Mouse (Mus musculus): ENCODE results near the gene Rfx2. TPM values are rescaled to one million over a fixed set of nuclear protein-coding genes. Genes with fewer than 3 reads are reported as not detected.

Gene Rfx2
- polyA plus RNA-seq, 1 experiment from 2014 or later, result 5.0 TPM

DNA sequence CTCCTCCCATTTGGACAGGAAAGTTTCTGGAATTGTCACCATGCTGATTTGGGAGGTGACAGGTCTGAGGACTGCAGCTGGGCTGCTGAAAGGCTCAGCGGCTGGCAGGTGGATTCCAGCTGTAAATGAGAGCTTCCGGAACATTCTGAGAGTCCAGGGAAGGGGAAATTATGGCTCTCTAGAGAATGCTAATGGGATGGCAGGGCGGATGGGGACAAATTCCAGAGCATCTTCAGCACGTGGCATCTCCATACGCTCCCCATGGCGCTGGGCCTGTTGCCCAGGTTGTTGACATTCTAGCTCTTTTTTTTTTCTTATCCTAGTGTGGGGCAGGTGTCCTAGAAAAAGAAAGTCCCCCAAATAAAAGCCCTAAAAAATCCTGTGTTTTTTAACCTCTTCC is 101.7 kb downstream of the Rfx2 start:
- Histone ChIP-seq H3K4me2 (ENCODE audit: low read length) (no peak overlapping the region), H3K27ac (replicated peaks in 1 of 2; ENCODE audit: control insufficient read depth in 1 of 2, insufficient read depth in 1 of 2, low read depth in 2 of 2, low read length in 2 of 2) (peak overlapping the region in 1 of 2 experiments; percentile 65; a peak in 2 of 4 replicates), H3K9ac (ENCODE audit: low read length) (no peak overlapping the region), H3K27me3 (ENCODE audit: control insufficient read depth, insufficient read depth, low read length) (peaks cover 3% of the 10 kb centered on the region), H3K9me3 (ENCODE audit: control insufficient read depth, low read length) (0 out of 2 replicates have a peak, but pooled peaks cover 3% of the 10 kb centered on the region), H3K36me3 (ENCODE audit: control insufficient read depth, insufficient read depth, low read length) (peaks cover 4% of the 10 kb centered on the region; the same call in 1 of the 2 replicates), H3K4me3 (ENCODE audit: control insufficient read depth in 1 of 2, insufficient read depth in 1 of 2, low read depth in 1 of 2, low read length in 2 of 2) (no peak overlapping the region), H3K4me1 (ENCODE audit: control insufficient read depth in 2 of 2, insufficient read depth in 2 of 2, low read length in 2 of 2) (peaks cover 25 to 31% of the 10 kb centered on the region in 2 experiments)
- WGBS, result 43% methylated on average over 6 of the region's 6 CpGs
- ATAC-seq (ENCODE audit: insufficient number of reproducible peaks, insufficient read depth, low FRiP score, low read depth), result no peak

DNA sequence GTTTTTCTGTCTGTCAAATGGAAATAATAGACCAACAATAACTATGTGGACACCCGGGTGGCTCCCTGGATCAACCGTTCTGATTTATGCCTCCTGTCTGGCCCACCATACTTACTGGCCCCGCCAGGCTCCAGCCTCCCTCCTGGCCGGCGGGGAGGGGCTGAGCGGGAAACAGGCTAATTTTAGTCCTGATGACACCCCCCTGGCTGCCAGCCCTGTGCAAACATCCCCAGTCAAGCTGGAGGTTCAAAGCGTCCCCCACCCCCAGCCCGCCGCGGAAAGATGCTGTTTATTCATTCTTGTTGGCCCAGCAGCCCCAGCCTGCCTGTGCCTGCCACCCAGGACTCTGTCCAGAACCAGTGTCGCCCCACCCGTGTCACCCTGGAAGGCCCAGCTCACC is 102.7 kb downstream of the Rfx2 start:
- H3K4me1 ChIP-seq (ENCODE audit: control insufficient read depth in 2 of 2, insufficient read depth in 2 of 2, low read length in 2 of 2), result peaks cover 25 to 35% of the 10 kb centered on the region in 2 experiments
- H3K36me3 ChIP-seq (ENCODE audit: control insufficient read depth, insufficient read depth, low read length), result peaks cover 14% of the 10 kb centered on the region
- peak overlapping the region; percentile 44; the same call in 1 of the 2 replicates for H3K9ac ChIP-seq (ENCODE audit: low read length)
- peaks cover 2% of the 10 kb centered on the region for H3K27me3 ChIP-seq (ENCODE audit: control insufficient read depth, insufficient read depth, low read length)
- 10% methylated on average over 12 of the region's 12 CpGs for WGBS
- peak overlapping the region in 1 of 2 experiments; percentile 6; a peak in 1 of 4 replicates for H3K4me3 ChIP-seq (ENCODE audit: control insufficient read depth in 1 of 2, insufficient read depth in 1 of 2, low read depth in 1 of 2, low read length in 2 of 2)
- peak overlapping the region; percentile 65 to 71 for H3K27ac ChIP-seq (replicated peaks in 1 of 2; ENCODE audit: control insufficient read depth in 1 of 2, insufficient read depth in 1 of 2, low read depth in 2 of 2, low read length in 2 of 2)
- peak overlapping the region; percentile 34 for H3K4me2 ChIP-seq (ENCODE audit: low read length)
- peak; percentile 64 for ATAC-seq (ENCODE audit: insufficient number of reproducible peaks, insufficient read depth, low FRiP score, low read depth)
- H3K9me3 ChIP-seq (ENCODE audit: control insufficient read depth, low read length), result 0 out of 2 replicates have a peak, but pooled peaks cover 3% of the 10 kb centered on the region

DNA sequence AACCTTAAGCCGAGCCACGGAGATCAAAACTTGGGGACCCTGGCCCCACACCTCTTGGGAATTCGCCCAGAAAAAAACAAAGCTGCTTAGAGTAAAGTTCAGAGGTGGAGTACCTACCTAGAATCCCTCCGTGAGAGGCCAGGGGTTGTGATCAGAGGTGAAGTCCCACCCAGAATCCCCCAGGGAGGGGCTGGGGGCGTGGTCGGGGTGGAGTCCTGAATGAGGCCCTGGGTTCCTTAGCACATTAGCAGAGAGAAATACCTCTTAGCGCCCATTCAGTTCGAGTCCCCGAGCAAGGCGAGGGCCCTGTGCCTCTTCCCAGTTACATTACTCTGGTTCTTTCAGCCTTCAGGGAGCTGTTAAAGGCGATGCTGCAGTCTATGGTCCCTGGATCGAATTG is 103.2 kb downstream of the Rfx2 start:
- peak; percentile 29; the same call in 1 of the 2 replicates for ATAC-seq (ENCODE audit: insufficient number of reproducible peaks, insufficient read depth, low FRiP score, low read depth)
- peak overlapping the region in 1 of 2 experiments; percentile 6; a peak in 1 of 4 replicates for H3K4me3 ChIP-seq (ENCODE audit: control insufficient read depth in 1 of 2, insufficient read depth in 1 of 2, low read depth in 1 of 2, low read length in 2 of 2)
- H3K9ac ChIP-seq (ENCODE audit: low read length), result peak overlapping the region; percentile 44; the same call in 1 of the 2 replicates
- WGBS, result 12% methylated on average over 12 of the region's 12 CpGs
- peaks cover 25 to 36% of the 10 kb centered on the region in 2 experiments for H3K4me1 ChIP-seq (ENCODE audit: control insufficient read depth in 2 of 2, insufficient read depth in 2 of 2, low read length in 2 of 2)
- H3K27me3 ChIP-seq (ENCODE audit: control insufficient read depth, insufficient read depth, low read length), result no peaks in the 10 kb centered on the region
- 0 out of 2 replicates have a peak, but pooled peaks cover 3% of the 10 kb centered on the region for H3K9me3 ChIP-seq (ENCODE audit: control insufficient read depth, low read length)
- peak overlapping the region; percentile 34 for H3K4me2 ChIP-seq (ENCODE audit: low read length)
- H3K36me3 ChIP-seq (ENCODE audit: control insufficient read depth, insufficient read depth, low read length), result peaks cover 18% of the 10 kb centered on the region
- H3K27ac ChIP-seq (replicated peaks in 1 of 2; ENCODE audit: control insufficient read depth in 1 of 2, insufficient read depth in 1 of 2, low read depth in 2 of 2, low read length in 2 of 2), result peak overlapping the region; percentile 65 to 71

DNA sequence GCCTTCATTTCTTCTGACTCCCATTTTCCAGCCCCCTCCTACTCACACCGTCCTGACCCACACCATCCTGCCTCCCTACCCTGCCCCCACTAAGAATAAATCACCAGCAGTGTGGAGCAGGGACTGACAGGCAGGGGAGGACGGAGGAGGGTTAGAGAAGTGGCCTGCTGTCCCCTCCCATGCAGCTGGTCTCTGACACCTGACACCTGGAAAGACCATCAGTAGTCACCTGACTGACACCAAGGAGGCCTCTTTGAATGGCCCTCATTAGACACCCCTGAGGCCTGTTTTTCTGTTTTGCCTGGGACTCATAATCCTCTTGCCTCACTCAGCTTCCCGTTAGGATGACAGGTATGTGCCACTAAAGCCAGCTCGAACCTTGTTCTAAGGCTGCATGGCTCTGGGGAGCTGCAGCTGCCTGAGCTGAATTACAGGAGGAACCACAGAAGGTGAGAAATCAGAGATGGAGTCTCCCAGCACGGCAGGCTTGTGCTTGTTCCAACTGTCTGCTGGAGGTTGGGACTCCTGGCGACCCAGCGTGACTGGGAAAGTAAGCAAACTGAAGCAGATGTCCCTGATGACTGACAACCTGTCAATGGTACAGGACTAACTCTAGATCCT is 103.7 kb downstream of the Rfx2 start:
- 13% methylated on average over 7 of the region's 7 CpGs for WGBS
- Histone ChIP-seq H3K9me3 (ENCODE audit: control insufficient read depth, low read length) (0 out of 2 replicates have a peak, but pooled peaks cover 3% of the 10 kb centered on the region), H3K4me2 (ENCODE audit: low read length) (peak overlapping the region; percentile 34), H3K27me3 (ENCODE audit: control insufficient read depth, insufficient read depth, low read length) (no peaks in the 10 kb centered on the region), H3K4me3 (ENCODE audit: control insufficient read depth in 1 of 2, insufficient read depth in 1 of 2, low read depth in 1 of 2, low read length in 2 of 2) (no peak overlapping the region), H3K4me1 (ENCODE audit: control insufficient read depth in 2 of 2, insufficient read depth in 2 of 2, low read length in 2 of 2) (peaks cover 25 to 36% of the 10 kb centered on the region in 2 experiments), H3K27ac (replicated peaks in 1 of 2; ENCODE audit: control insufficient read depth in 1 of 2, insufficient read depth in 1 of 2, low read depth in 2 of 2, low read length in 2 of 2) (peak overlapping the region; percentile 18 to 65), H3K36me3 (ENCODE audit: control insufficient read depth, insufficient read depth, low read length) (peaks cover 24% of the 10 kb centered on the region), H3K9ac (ENCODE audit: low read length) (peak overlapping the region; percentile 44; the same call in 1 of the 2 replicates)
- ATAC-seq (ENCODE audit: insufficient number of reproducible peaks, insufficient read depth, low FRiP score, low read depth), result no peak

Other genes starting within 250 kb of the Rfx2 start
- gene Safb2, start 246.4 kb downstream of the Rfx2 start, polyA plus RNA-seq (2014; fragmentation: Nextera tagmentation; extraction: Ambion mirVana), result 36.5 and 43.5 TPM in 2 replicates
- 52.9 and 58.9 TPM in 2 replicates for gene Safb, start 246.2 kb downstream of the Rfx2 start, polyA plus RNA-seq (2014; fragmentation: Nextera tagmentation; extraction: Ambion mirVana)
- 390 and 398 TPM in 2 replicates for gene 2410015M20Rik, start 221.2 kb downstream of the Rfx2 start, polyA plus RNA-seq (2014; fragmentation: Nextera tagmentation; extraction: Ambion mirVana)
- 1,567 and 1,751 TPM in 2 replicates for gene Rpl36, start 217.6 kb downstream of the Rfx2 start, polyA plus RNA-seq (2014; fragmentation: Nextera tagmentation; extraction: Ambion mirVana)
- 58.6 and 59.0 TPM in 2 replicates for gene Lonp1, start 204.1 kb downstream of the Rfx2 start, polyA plus RNA-seq (2014; fragmentation: Nextera tagmentation; extraction: Ambion mirVana)
- 0.46 and 0.50 TPM in 2 replicates for gene Catsperd, start 202.9 kb downstream of the Rfx2 start, polyA plus RNA-seq (2014; fragmentation: Nextera tagmentation; extraction: Ambion mirVana)
- gene Ranbp3, start 157.7 kb downstream of the Rfx2 start, polyA plus RNA-seq (2014; fragmentation: Nextera tagmentation; extraction: Ambion mirVana), result 54.4 and 58.1 TPM in 2 replicates
- gene Ndufa11, start 113.2 kb downstream of the Rfx2 start, polyA plus RNA-seq (2014; fragmentation: Nextera tagmentation; extraction: Ambion mirVana), result 1,100 and 1,119 TPM in 2 replicates
- 17.7 TPM in 2 replicates for gene Vmac, start 113.0 kb downstream of the Rfx2 start, polyA plus RNA-seq (2014; fragmentation: Nextera tagmentation; extraction: Ambion mirVana)
- gene Nrtn, start 73.5 kb downstream of the Rfx2 start, polyA plus RNA-seq (2014; fragmentation: Nextera tagmentation; extraction: Ambion mirVana), result 31.0 and 31.5 TPM in 2 replicates
- gene Dus3l, start 66.3 kb downstream of the Rfx2 start, polyA plus RNA-seq (2014; fragmentation: Nextera tagmentation; extraction: Ambion mirVana), result 28.8 and 31.3 TPM in 2 replicates
- gene Prr22, start 60.8 kb downstream of the Rfx2 start, polyA plus RNA-seq (2014; fragmentation: Nextera tagmentation; extraction: Ambion mirVana), result 0.96 and 1.2 TPM in 2 replicates
- not detected in 2 replicates for gene Acsbg2, start 43.4 kb upstream of the Rfx2 start, polyA plus RNA-seq (2014; fragmentation: Nextera tagmentation; extraction: Ambion mirVana)
- 0.35 and 0.74 TPM in 2 replicates for gene 1700061G19Rik, start 44.5 kb upstream of the Rfx2 start, polyA plus RNA-seq (2014; fragmentation: Nextera tagmentation; extraction: Ambion mirVana)
- 11.4 and 20.4 TPM in 2 replicates for gene Mllt1, start 104.4 kb upstream of the Rfx2 start, polyA plus RNA-seq (2014; fragmentation: Nextera tagmentation; extraction: Ambion mirVana)
- gene Acer1, start 151.1 kb upstream of the Rfx2 start, polyA plus RNA-seq (2014; fragmentation: Nextera tagmentation; extraction: Ambion mirVana), result 0.16 TPM in 1 of 2 replicates, not detected in the other
- 120 and 128 TPM in 2 replicates for gene Clpp, start 159.3 kb upstream of the Rfx2 start, polyA plus RNA-seq (2014; fragmentation: Nextera tagmentation; extraction: Ambion mirVana)
- 54.9 and 55.7 TPM in 2 replicates for gene Alkbh7, start 166.3 kb upstream of the Rfx2 start, polyA plus RNA-seq (2014; fragmentation: Nextera tagmentation; extraction: Ambion mirVana)
- not detected in 2 replicates for gene Pspn, start 169.0 kb upstream of the Rfx2 start, polyA plus RNA-seq (2014; fragmentation: Nextera tagmentation; extraction: Ambion mirVana)
- 29.2 and 31.0 TPM in 2 replicates for gene Gtf2f1, start 180.3 kb upstream of the Rfx2 start, polyA plus RNA-seq (2014; fragmentation: Nextera tagmentation; extraction: Ambion mirVana)
- 0.34 TPM in 1 of 2 replicates, not detected in the other for gene Gm17949, start 180.5 kb upstream of the Rfx2 start, polyA plus RNA-seq (2014; fragmentation: Nextera tagmentation; extraction: Ambion mirVana)
- 32.2 and 36.9 TPM in 2 replicates for gene Khsrp, start 200.5 kb upstream of the Rfx2 start, polyA plus RNA-seq (2014; fragmentation: Nextera tagmentation; extraction: Ambion mirVana)
- gene Slc25a41, start 210.6 kb upstream of the Rfx2 start, polyA plus RNA-seq (2014; fragmentation: Nextera tagmentation; extraction: Ambion mirVana), result not detected in 2 replicates
- 0.19 and 0.27 TPM in 2 replicates for gene Crb3, start 228.1 kb upstream of the Rfx2 start, polyA plus RNA-seq (2014; fragmentation: Nextera tagmentation; extraction: Ambion mirVana)
- 16.1 and 18.0 TPM in 2 replicates for gene Slc25a23, start 228.8 kb upstream of the Rfx2 start, polyA plus RNA-seq (2014; fragmentation: Nextera tagmentation; extraction: Ambion mirVana)
- 0.50 and 0.69 TPM in 2 replicates for gene Dennd1c, start 247.5 kb upstream of the Rfx2 start, polyA plus RNA-seq (2014; fragmentation: Nextera tagmentation; extraction: Ambion mirVana)

Measured in heart, embryonic 14.5 days (tissue).